Mouse (Mus musculus) CH12.LX (cell line): ENCODE measurements around the gene Gnb1.

Source experiments
- BHLHE40 ChIP-seq: IDR thresholded peaks from 2 replicates; pipeline ENCODE4 v1.6.1; 2011; ENCODE audit warnings: mild to moderate bottlenecking, low read depth, low read length, improper control_type of control experiment
- CHD2 ChIP-seq: IDR thresholded peaks from 2 replicates; pipeline ENCODE4 v1.6.1; 2011; ENCODE audit warnings: low read length, improper control_type of control experiment
- CTCF ChIP-seq, 2 experiments: IDR thresholded peaks in 1 of 2; conservative IDR thresholded peaks in 1 of 2; 2 replicates each; pipeline ENCODE4 v1.5.1; 2011 to 2012; ENCODE audit warnings: low read depth in 2 of 2, low read length in 2 of 2, improper control_type of control experiment in 1 of 2, inconsistent platforms in 1 of 2, mild to moderate bottlenecking in 1 of 2, moderate library complexity in 1 of 2
- E2F4 ChIP-seq: IDR thresholded peaks from 2 replicates; pipeline ENCODE4 v1.6.1; 2011; ENCODE audit warnings: low read depth, low read length, improper control_type of control experiment; ENCODE audit not compliant: insufficient replicate concordance
- IRF4 ChIP-seq: IDR thresholded peaks from 2 replicates; pipeline ENCODE4 v1.6.1; 2014; ENCODE audit warnings: low read depth, mild to moderate bottlenecking, inconsistent platforms, low read length, improper control_type of control experiment
- JUN ChIP-seq: IDR thresholded peaks from 2 replicates; pipeline ENCODE4 v1.6.1; 2011; ENCODE audit warnings: low read depth, mild to moderate bottlenecking, low read length, improper control_type of control experiment, moderate library complexity; ENCODE audit not compliant: insufficient read depth
- TBP ChIP-seq: conservative IDR thresholded peaks from 2 replicates; pipeline ENCODE4 v1.6.1; 2011; ENCODE audit warnings: low read depth, low read length, improper control_type of control experiment
- USF1 ChIP-seq: IDR thresholded peaks from 2 replicates; pipeline ENCODE4 v1.6.1; 2014; ENCODE audit warnings: low read depth, mild to moderate bottlenecking, inconsistent platforms, low read length, improper control_type of control experiment

DNA sequence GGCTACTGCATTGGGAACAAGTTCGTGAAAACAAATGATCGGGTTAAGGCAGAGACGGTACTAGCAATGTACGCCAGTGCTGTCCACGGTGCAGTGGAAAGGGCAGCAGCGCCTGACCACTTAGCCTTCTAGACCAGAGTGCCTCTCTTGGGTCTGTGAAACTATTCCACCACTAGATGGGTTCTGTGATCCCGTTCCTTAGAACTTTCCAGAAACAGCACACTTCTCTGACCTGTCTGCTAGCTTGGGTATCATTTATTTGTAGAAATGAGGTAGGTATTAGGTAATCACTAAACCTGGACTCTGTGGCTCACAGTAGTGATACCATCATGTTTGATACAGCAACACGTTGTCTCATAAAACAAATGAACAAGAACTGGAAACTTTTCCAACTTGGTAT, 75.4 kb downstream of the Gnb1 start:
- no peak for TF ChIP-seq CTCF (conservative IDR thresholded peaks at IDR 0.05 in 1 of 2, IDR thresholded peaks at IDR 0.05 in 1 of 2; ENCODE audit: low read depth in 2 of 2, low read length in 2 of 2)
- no peak for TF ChIP-seq USF1
- no peak for TF ChIP-seq BHLHE40
- TF ChIP-seq E2F4: no peak
- TF ChIP-seq CHD2: no peak
- no peak for TF ChIP-seq TBP
- no peak for TF ChIP-seq IRF4
- no peak for TF ChIP-seq JUN
